Mouse (Mus musculus): ENCODE results near the gene Lamb2.

Lamb2 gene

GRCm38 (mm10) chr9:108479721-108480351 is at the start of gene Lamb2:
Gene Lamb2 (plus strand): TSS chr9:108479736.
- DNase-seq (ENCODE audit: low read depth) = no peak

- DNase-seq (ENCODE audit: low read depth) = no peak
Measured at GRCm38 (mm10) chr9:108431431-108432067, 48.0 kb upstream of the Lamb2 start.

- no peak for DNase-seq (ENCODE audit: low read depth)
Measured at GRCm38 (mm10) chr9:108436182-108436581, 43.4 kb upstream of the Lamb2 start, which contains the start of gene BC048562. Gene BC048562 (plus strand): TSS chr9:108436482.

DNA sequence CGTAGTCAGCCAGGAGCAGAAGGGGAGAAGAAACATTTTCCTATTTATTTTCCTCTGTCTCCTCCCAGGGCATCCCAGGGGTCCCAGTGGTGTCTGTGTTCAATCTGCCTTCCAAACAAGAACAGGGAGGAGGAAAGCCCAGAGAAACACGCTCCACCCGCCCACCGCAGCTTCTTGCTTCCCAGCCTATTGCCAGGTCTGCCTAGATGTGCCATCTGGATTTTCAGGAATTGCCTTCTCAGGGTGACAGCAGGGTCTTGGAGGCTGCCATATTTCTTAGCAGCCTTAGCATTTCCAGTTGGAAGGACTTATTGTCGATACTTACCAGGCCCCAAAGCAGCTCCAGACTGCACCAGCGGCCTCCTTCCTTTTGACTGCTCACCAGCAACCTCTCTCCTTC is 40.4 kb upstream of the Lamb2 start:
- no peak for DNase-seq (ENCODE audit: low read depth)

GRCm38 (mm10) chr9:108440485-108440884 is 39.1 kb upstream of the Lamb2 start:
- DNase-seq (ENCODE audit: low read depth) = no peak

GRCm38 (mm10) chr9:108441236-108441919 is 38.2 kb upstream of the Lamb2 start:
- no peak for DNase-seq (ENCODE audit: low read depth)

DNA sequence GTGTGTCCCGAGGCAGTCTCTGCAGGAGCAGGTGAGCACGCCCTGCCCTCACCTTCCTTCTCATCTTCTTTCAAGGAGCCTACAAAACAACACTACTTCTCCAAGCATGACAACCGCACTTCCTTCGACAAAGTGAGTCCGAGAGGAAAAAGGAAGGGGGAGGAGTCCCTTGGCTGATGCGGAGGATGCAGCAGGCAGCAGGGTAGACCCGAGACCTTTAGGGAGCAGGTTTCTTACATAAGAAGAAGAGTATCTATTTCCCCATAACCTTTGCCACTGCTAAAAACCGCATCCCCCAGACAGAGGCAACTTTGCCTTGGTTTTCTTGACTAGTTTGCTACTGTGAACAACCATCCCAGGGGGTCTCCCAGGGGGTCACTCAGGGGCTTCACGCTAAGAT is 34.4 kb upstream of the Lamb2 start:
- peak; percentile 41 for DNase-seq (ENCODE audit: low read depth)

DNA sequence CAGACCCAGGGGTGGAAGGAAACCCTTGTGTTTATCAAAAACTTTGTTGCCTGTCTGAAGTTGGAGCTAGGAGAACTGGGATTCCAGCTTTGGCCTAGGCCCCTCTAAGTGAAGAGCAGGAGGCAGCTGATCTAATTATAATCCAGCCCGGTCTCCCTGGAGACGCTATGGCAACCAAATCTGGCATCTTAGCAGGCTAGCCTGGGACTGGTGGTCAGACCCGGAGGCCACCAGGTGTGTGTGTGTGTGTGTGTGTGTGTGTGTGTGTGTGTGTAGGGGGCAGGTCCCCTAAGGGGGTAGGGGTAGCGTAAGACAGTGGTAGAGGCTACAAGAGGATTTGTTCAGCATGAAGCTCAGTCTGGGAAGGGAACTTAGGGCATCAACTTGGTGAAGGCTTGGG is 29.7 kb upstream of the Lamb2 start:
- DNase-seq (ENCODE audit: low read depth) = no peak

DNA sequence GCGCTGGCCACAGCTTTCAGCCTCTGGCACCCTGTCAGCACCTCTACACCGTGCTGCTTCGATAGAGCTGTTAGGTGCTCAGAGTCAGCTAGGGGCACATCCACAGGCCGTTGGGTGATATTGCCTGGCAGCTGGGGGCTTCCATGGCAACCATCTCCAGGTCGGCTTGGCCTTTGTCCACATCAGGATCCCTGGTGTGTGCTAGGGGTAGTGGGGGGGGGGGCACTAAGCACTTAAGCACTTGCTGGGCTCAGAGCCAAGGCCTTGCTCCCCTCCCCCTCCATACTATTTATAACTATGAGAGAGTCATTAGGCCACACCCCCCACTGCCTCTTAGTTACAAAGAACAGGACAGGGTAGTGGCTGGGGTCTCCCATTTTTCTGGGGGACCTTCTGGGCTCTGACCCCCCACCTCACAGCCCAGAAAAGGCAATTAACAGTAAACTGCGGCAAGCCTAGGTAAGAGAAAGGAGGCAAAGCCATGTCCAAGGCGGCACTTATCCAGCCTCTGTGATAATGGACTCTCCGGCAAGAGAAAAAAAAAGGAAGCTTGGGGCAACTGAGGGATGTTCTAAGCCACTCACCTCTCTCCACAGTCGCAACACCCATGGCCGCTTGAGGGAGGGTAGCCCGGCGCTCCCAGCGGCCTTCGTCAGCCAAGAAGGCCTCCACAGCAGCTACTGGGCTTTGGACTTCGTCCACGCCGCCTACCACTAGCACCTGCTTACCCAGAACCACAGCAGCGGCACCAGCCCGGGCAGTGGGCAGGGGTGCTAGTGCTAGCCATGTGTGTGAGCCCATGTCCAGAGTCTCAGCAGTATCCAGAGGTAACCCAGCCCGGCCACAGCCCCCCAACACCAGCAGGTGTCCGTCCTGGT is 29.0 kb upstream of the Lamb2 start:
- DNase-seq (ENCODE audit: low read depth) = no peak

- no peak for DNase-seq (ENCODE audit: low read depth)
Measured at GRCm38 (mm10) chr9:108451170-108451493, 28.4 kb upstream of the Lamb2 start.

GRCm38 (mm10) chr9:108451519-108452160 is 27.9 kb upstream of the Lamb2 start:
- DNase-seq (ENCODE audit: low read depth) = no peak

GRCm38 (mm10) chr9:108452291-108452906 is 27.1 kb upstream of the Lamb2 start:
- peak; percentile 90 for DNase-seq (ENCODE audit: low read depth)

GRCm38 (mm10) chr9:108452911-108453310 is 26.6 kb upstream of the Lamb2 start:
- no peak for DNase-seq (ENCODE audit: low read depth)

- no peak for DNase-seq (ENCODE audit: low read depth)
Measured at GRCm38 (mm10) chr9:108453458-108453857, 26.1 kb upstream of the Lamb2 start.

- DNase-seq (ENCODE audit: low read depth) = no peak
Measured at GRCm38 (mm10) chr9:108454429-108454828, 25.1 kb upstream of the Lamb2 start.

- no peak for DNase-seq (ENCODE audit: low read depth)
Measured at GRCm38 (mm10) chr9:108455747-108456571, 23.6 kb upstream of the Lamb2 start.

DNA sequence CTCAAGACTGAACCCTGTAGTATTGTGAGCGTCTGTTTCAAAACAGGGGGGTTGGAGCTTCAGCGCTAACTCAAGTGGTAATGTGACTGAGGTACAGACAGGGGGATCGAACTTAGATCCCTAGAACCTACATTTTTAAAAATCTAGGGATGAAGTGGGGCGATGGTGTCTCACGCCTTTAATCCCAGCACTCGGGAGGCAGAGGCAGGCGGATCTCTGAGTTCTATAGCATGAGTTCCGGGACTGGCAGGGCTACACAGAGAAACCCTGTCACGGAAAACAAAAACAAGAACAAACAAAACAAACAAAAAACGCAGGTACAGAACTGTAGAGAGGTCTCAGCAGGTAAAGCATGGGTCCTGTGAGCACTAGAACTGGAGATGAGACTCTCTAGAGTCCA is 22.6 kb upstream of the Lamb2 start:
- DNase-seq (ENCODE audit: low read depth) = no peak

GRCm38 (mm10) chr9:108459939-108460318 is 19.6 kb upstream of the Lamb2 start:
- no peak for DNase-seq (ENCODE audit: low read depth)

- peak; percentile 90 for DNase-seq (ENCODE audit: low read depth)
Measured at GRCm38 (mm10) chr9:108460319-108461178, 19.0 kb upstream of the Lamb2 start, which contains the start of gene Ccdc71. Gene Ccdc71 (plus strand): TSS chr9:108460527.
